Mouse (Mus musculus) neutrophil, adult 5-6 weeks (primary cell): ENCODE measurements at regions not wholly inside any gene's neighbourhood (a gene's known extent, or its start where the extent isn't known, plus 50 kb on each side); places are given as distances from the start of the nearest gene placed in this dataset.

ENCODE experiments used
- ATAC-seq: fragments of 151-379, 151-347 bp; 2 replicates; pipeline ENCODE4 v1.8.0; 2017; ENCODE audit warnings: mild to moderate bottlenecking, moderate TSS enrichment; ENCODE audit not compliant: insufficient number of reproducible peaks, poor library complexity, low FRiP score, severe bottlenecking; ENCODE audit errors: extremely low read depth

GRCm38 (mm10) chr3:60698189-60698588, 225.6 kb downstream of the Mbnl1 start:
- no peak for ATAC-seq

- ATAC-seq: no peak
Measured at GRCm38 (mm10) chr3:60707139-60707538, 234.5 kb downstream of the Mbnl1 start.

GRCm38 (mm10) chr3:60712896-60713295, 240.3 kb downstream of the Mbnl1 start:
- no peak for ATAC-seq

- ATAC-seq: no peak
Measured at GRCm38 (mm10) chr3:60720322-60720721, 247.7 kb downstream of the Mbnl1 start.

GRCm38 (mm10) chr3:60731331-60731730, 258.7 kb downstream of the Mbnl1 start:
- no peak for ATAC-seq

- no peak for ATAC-seq
Measured at GRCm38 (mm10) chr3:60740543-60741294, 261.9 kb upstream of the P2ry1 start.

GRCm38 (mm10) chr3:60741379-60741778, 261.2 kb upstream of the P2ry1 start:
- ATAC-seq: no peak

- ATAC-seq: no peak
Measured at GRCm38 (mm10) chr3:60742232-60742631, 260.4 kb upstream of the P2ry1 start.

- ATAC-seq: no peak
Measured at GRCm38 (mm10) chr3:60745075-60745474, 257.5 kb upstream of the P2ry1 start.

- no peak for ATAC-seq
Measured at GRCm38 (mm10) chr3:60758568-60758967, 244.0 kb upstream of the P2ry1 start.

- ATAC-seq: no peak
Measured at GRCm38 (mm10) chr3:60759046-60759445, 243.5 kb upstream of the P2ry1 start.

- no peak for ATAC-seq
Measured at GRCm38 (mm10) chr3:60762874-60763273, 239.7 kb upstream of the P2ry1 start.

GRCm38 (mm10) chr3:60765079-60765478, 237.5 kb upstream of the P2ry1 start:
- no peak for ATAC-seq

- no peak for ATAC-seq
Measured at GRCm38 (mm10) chr3:60768996-60769395, 233.6 kb upstream of the P2ry1 start.

- no peak for ATAC-seq
Measured at GRCm38 (mm10) chr3:60771866-60772265, 230.7 kb upstream of the P2ry1 start.

- ATAC-seq: no peak
Measured at GRCm38 (mm10) chr3:60773383-60773782, 229.2 kb upstream of the P2ry1 start.

GRCm38 (mm10) chr3:60785137-60785875, 217.3 kb upstream of the P2ry1 start:
- ATAC-seq: peak; percentile 46; the same call in 1 of the 2 replicates

GRCm38 (mm10) chr3:60787989-60788388, 214.6 kb upstream of the P2ry1 start:
- no peak for ATAC-seq

- no peak for ATAC-seq
Measured at GRCm38 (mm10) chr3:60789441-60789840, 213.2 kb upstream of the P2ry1 start.

GRCm38 (mm10) chr3:60792166-60792565, 210.4 kb upstream of the P2ry1 start:
- no peak for ATAC-seq
